Mouse (Mus musculus) left cerebral cortex, postnatal 4 days (tissue): Measurements from ENCODE around the gene Mpp6. TPM values are rescaled to one million over a fixed set of nuclear protein-coding genes. Genes with fewer than 3 reads are reported as not detected.

ENCODE experiments used
- DNase-seq: peaks from one replicate; pipeline ENCODE4 v3.0.0-alpha.2; 2022
- intact Hi-C: fragments of 180-260 bp; cut with DNase I; formaldehyde crosslinking; loops from one replicate; pipeline ENCODE4 v1.15.1; 2025
- total RNA-seq, 2 experiments: library from RNA; stranded (reverse); gene quantifications; 2 replicates each; pipeline ENCODE4 v1.2.3; 2021

Mpp6 gene
- 100 to 1,000 TPM; 123 to 140 TPM for total RNA-seq

DNA sequence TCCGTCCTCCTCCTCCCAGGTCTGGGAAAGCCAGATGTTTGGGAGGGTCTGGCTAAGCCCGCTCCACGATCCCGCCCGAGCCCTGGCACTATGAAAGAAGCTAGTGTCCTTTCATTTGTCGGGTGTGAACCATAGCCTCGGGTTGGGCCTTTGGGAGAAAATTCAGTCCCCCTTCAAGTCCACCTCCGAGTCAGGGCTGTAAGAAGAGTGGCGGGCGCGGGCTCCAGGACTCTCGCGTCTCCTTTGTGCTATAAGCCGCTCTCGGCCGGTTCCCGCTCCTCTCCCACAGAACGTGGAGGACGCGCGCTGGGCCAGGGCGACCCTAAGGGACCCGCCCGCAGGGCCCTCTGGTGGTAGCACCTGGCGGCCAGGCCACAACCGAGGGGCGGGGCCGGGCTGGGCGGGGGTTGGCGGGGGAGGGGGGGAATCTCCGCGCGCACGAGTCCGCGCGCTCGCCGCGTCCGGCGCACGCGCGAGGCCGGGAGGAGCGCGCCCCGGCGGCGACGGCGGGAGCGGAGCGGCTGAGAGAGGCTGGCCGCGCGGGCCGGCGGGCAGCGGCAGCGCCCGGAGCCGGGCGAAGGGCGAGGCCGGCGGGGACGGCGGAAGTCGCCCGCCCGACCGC, at the start of gene Mpp6:
Mpp6 (plus strand) TSS at position 485 of the 622 bp plus-strand sequence.
- DNase-seq: peak; percentile 89
- intact Hi-C loops: loop anchor here (5.0 to 10.0 kb wide), 3 partner anchors 185 to 588 kb away; no protein-coding TSS in a partner anchor

GRCm38 (mm10) chr6:50066172-50066571, 43.9 kb upstream of the Mpp6 start:
- intact Hi-C loops: no loop called here
- DNase-seq: no peak

- no peak for DNase-seq
- intact Hi-C loops: no loop called here
These were observed 41.6 kb upstream of the Mpp6 start for GRCm38 (mm10) chr6:50068490-50068889.

DNA sequence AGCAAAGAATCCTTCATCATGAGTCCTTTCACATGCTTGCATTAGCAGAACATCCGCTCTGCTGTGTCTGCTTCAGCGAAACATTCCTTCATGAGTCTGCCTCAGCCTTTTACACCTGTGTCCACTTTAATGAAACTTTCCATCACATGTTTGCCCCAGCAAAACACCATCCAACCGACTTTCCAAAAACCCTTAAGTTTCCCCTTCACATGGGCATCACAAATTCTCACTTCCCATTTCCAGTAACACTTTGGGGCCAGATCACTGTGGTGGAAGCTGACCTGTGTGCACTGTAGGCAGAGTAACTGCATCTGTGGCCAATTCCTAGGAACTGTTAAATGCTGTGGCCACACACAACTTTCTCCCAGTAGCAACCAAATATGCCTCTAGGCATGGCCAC, 34.8 kb upstream of the Mpp6 start:
- intact Hi-C loops: no loop called here
- no peak for DNase-seq

DNA sequence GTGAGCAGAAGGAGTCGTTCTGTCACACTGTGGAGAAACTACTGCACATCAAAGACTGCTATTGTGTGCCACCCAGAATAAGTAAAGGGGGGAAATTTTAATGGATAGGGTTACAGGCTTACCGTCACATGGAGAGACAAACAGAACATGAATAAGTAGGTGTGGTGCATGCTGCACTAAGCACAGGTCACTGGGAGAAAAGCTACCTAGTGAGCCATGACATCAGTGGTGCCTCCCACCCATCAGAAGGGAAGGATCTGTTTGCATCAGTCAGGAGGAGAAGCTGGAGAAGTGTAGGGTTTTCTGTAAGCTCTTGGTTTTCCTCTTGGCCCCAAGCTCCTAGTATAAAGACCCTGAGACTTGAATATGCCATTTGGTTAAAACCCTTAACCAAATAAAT, 33.6 kb upstream of the Mpp6 start:
- no peak for DNase-seq
- intact Hi-C loops: no loop called here

DNA sequence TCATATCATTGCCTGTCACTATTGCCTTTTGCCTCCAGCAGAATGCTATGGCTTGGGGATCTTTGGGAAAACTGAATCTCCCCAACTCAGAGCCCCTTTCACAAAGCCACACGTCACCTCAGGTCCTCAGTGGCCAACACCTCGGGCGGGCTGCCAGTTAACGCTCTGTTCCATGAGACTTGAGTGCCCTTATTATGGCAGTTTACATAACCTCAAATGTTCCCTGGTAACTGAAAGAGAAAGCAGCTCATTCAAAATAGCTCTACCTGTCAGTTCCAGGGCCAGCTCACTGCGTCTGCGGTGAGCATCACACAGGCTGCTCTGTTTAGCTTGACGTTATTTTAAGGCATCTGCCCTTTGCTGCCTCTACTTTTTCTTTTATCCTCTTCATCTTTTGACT, 29.6 kb upstream of the Mpp6 start:
- no peak for DNase-seq
- intact Hi-C loops: no loop called here

- intact Hi-C loops: no loop called here
- no peak for DNase-seq
These were observed 24.8 kb upstream of the Mpp6 start for GRCm38 (mm10) chr6:50085206-50085605.

GRCm38 (mm10) chr6:50089333-50089732, 20.7 kb upstream of the Mpp6 start:
- DNase-seq: no peak
- intact Hi-C loops: no loop called here

- intact Hi-C loops: no loop called here
- peak; percentile 7 for DNase-seq
These were observed 19.8 kb upstream of the Mpp6 start for GRCm38 (mm10) chr6:50090221-50090620.

DNA sequence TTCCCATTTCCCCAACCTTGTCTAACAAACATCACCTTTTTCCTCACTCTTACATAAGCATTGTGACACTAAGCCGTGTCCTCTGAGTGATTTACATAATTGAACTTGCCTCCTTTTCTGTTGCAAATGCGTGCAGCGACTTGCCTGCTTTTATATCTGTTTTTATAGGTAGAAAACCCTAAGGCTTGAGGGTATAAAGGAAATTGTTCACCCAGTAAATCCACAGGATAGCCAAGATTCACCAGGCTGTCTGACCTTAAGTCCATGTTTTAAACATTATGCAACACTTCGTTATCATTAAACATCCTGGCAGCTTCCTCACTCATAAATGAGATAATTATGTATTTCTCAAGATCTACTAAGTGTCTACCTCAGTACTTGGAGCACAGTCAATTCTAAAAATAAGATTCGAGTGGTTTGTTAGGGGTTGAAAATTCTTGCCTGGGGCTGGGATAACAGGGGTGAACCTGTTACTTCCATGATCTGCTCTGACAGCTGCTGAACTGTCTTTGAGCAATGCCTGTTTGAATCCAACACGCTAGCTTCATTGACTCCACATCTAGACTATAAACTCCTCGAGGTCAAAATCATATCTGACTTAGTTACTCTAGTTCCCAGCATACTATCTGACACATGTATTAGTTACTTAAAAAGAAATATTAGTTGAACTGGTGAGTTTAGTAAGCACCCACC, 18.4 kb upstream of the Mpp6 start:
- intact Hi-C loops: no loop called here
- no peak for DNase-seq

GRCm38 (mm10) chr6:50109201-50109756, 762 bp upstream of the Mpp6 start:
- no peak for DNase-seq
- intact Hi-C loops: no loop called here

DNA sequence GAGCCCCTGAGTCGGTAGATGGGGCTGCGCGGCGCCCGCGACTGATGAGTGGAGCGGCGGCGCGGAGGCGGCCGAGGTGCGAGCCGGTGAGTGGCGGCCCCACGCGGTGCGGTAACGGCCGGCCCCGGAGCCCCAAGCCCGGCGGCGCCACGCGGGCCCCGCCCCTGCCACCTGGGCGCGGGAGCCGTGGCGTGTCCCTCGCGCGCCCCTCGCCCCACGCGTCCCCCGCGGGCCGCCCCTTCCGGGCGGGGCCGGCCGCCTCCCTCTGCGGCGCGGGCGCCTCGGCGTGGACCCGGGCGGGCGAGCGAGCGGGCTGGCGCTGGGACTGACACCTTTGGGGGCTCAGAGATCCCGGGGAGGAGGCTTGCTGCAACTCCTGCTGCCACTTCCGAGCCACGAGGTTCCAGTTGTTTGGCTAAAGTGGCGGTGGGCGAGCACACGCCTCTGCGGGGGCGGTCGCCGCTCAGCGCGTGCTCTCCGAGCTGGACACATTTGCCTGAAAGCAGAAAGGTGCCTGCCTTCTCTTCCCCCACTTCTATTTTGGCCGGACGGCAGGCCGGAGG, 419 bp downstream of the Mpp6 start:
- DNase-seq: peak; percentile 29
- intact Hi-C loops: loop anchor here (5.0 to 10.0 kb wide), 3 partner anchors 184 to 588 kb away; no protein-coding TSS in a partner anchor

- no peak for DNase-seq
- intact Hi-C loops: loop anchor here (5.0 to 10.0 kb wide), 3 partner anchors 184 to 589 kb away; no protein-coding TSS in a partner anchor
These were observed 1.1 kb downstream of the Mpp6 start for GRCm38 (mm10) chr6:50111111-50111655.

- intact Hi-C loops: loop anchor here (5.0 to 10.0 kb wide), 3 partner anchors 182 to 590 kb away; no protein-coding TSS in a partner anchor
These were observed 2.7 kb downstream of the Mpp6 start for GRCm38 (mm10) chr6:50112775-50113174.

DNA sequence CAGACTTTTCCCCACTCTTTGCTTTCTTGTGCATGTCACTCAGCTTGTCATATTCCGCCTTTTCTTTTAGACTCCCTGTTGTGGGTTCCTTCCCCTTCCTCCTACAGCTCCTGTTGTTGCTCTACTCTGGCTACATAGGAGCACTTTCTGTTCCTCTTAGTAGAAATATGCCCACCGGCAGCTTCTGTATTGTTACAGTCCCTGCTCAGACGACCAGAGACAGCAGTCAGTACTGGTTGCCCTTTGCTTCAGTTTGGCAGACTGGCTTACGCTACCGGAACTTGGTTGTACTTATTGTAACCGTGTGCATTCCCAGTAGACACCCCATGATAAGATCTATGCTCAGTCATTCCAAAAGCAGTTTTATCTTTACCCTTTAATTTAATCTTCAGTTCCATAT, 4.2 kb downstream of the Mpp6 start:
- DNase-seq: no peak
- intact Hi-C loops: loop anchor here (5.0 to 10.0 kb wide), 3 partner anchors 181 to 592 kb away; no protein-coding TSS in a partner anchor

More at GRCm38 (mm10) chr6:50112775-50113174, 2.7 kb downstream of the Mpp6 start:
- DNase-seq: peak; percentile 98

DNA sequence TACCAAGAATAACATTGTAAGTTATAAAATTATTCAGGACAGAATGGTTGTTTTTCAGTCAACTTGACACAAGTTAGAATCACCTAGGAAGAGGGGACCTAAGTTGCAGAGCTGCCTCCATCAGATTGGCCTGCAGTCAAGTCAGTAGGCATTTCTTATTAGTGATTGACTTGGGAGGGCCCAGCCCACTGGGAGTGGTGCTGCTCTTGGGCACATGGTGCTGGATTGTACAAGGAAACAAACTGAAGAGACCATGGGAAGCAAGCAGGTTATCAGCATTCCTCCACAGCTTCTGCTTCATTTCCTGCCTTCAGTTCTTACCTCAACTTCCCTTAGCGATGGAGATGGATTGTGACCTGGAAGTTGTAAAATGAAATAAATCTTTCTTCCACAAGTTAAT, 10.9 kb downstream of the Mpp6 start:
- intact Hi-C loops: no loop called here

DNA sequence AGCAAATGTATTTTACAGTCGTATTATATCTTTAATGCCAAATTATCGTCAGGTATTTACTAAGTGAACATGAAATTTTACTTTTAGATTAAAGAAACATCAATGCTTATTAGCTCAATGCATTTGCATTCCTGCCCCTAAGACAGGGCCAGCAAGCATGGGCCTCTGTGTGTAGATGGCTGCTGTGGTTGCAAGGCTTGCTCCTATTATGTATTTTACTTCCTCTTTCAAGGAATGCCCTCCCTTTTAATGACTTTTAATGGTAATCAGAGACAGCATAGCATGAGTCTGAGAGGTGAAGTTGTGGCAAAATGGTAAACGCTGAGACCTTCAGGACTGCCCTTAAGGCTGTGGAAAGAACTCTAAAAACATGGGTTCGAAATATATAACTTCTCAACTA, 12.8 kb downstream of the Mpp6 start:
- intact Hi-C loops: no loop called here
- DNase-seq: no peak

More for the DNA sequence above, 10.9 kb downstream of the Mpp6 start:
- no peak for DNase-seq

DNA sequence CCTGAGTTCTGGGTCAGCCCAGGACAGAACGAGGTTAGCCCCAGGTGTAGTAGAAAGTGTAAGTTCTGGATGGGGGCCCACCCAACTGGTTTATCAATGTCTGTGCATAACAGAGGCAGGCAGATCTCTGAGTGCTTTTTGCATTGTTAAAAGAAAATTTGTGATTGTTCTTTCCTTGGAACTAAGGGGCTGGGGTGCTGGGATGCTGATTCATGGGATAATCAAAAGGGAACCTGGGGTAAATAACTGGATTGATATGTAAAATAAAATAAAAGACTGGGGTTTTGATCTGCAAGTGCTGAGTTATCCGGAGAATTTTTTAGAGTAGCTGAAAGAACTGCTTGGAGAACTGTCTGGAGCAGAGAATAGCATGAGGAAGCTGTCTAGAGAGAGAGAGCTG, 14.2 kb downstream of the Mpp6 start:
- DNase-seq: no peak
- intact Hi-C loops: no loop called here

DNA sequence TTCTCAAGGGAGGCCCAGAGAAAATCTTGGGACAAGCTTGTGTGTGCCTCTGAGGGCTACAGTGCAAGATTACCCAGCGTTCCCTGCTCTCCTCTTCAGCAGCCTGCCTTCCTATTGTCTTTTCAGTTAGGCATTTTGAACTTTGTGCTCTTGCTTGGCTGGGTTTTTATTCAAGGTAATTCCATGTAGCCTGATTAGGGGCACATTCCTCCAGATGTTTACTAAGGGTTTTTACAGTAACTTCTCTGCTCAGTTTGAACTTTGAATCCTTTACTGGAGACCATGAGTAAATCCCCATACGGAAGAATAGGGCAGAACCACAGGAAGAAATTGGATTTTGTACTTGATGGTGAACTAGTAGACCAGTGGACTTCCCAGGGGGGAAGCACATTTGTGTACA, 16.3 kb downstream of the Mpp6 start:
- intact Hi-C loops: no loop called here

DNA sequence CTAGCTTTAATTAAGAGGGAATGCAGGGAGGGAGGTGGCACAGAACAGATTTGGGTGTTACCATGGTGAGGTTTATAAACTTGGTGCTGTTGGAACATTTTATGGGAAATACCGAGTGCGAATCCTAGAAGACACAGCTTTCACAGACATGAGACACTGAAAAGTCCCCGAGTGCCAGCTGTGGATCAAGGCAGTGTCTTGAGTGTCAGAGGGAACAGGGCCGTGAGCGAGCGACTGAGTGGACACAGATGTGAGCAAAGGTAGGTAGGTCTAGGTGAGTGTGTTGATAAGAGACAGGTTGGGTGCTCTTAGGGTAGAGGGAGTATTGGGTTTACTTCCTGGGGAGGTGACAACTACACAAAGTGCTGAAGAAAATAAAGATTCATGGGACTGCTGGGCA, 17.5 kb downstream of the Mpp6 start:
- intact Hi-C loops: no loop called here
- DNase-seq: no peak

More for the DNA sequence above, 16.3 kb downstream of the Mpp6 start:
- DNase-seq: no peak

DNA sequence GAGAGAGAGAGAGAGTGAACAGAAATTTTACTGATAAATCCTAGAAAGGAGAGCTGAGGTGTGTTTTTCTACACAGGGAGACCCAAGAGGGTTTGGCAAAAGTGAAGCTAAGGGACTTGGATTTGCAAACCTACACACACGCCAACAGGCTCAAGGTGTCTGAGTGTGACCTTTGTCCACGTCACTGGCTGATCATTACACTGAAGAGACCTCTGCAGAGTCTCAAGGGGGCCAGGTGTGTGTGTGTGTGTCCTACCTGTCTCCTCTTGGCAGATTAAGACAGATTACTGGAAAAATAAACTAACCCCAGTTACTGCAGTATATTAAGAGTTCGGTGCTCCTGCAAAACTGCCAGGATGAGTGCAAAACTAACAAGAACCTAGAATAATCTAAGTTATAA, 27.6 kb downstream of the Mpp6 start:
- DNase-seq: no peak
- intact Hi-C loops: no loop called here
